Mouse (Mus musculus): ENCODE measurements at regions not wholly inside any gene's neighbourhood (a gene's known extent, or its start where the extent isn't known, plus 50 kb on each side); places are given as distances from the start of the nearest gene placed in this dataset.

DNA sequence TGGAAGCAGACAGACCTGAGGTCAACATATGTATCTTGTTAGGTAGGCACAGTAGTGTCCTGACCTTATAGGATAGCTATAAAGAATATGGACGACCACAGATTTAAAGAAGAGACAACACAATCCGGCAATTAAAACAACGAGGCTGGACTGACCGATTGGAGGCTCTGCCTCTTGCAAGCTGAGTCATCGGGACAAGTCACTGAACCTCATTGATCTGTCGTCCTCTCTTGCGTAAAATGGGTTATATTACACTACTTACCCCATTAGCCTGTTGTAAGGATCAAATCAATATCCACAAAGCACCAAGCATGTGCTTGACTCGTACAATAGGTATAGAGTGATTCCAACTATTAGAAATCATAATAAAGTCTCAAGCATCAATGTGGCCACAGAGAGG is 81.1 kb upstream of the Lmo4 start:
- ATAC-seq (ENCODE audit: low read depth), result no peak

DNA sequence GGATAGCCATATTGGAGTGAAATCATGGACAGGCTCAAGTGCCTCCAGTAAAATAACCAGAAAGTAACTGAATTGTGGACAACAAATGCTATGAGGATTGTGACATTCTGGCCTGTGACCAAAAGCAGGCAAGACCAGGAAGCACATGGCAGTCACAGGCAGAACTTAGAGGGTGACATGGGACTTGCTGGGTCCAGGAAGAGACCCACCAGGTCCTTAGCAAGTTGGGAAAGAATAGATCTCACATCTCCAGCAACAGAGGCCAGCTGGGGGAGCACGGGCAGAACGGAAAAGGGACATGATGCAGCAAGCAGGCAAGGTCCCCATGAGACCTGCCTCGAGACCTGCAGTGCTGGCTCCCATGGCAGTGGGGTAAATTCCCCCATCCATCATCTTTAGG is 79.3 kb upstream of the Lmo4 start:
- H3K9me3 ChIP-seq (replicated peaks), result no peaks in the 10 kb centered on the region
- no peak overlapping the region for H3K27ac ChIP-seq
- whole genome bisulfite sequencing (ENCODE audit: insufficient replicate concordance), result 58% methylated on average over 3 of the region's 3 CpGs
- H3K4me2 ChIP-seq, result no peak overlapping the region
- no peak overlapping the region for H3K9ac ChIP-seq
- H3K27me3 ChIP-seq, result no peaks in the 10 kb centered on the region
- ATAC-seq (ENCODE audit: low read depth) (no peak), DNase-seq (no peak)
- H3K4me1 ChIP-seq (replicated peaks), result no peaks in the 10 kb centered on the region
- H3K36me3 ChIP-seq, result no peaks in the 10 kb centered on the region
- H3K4me3 ChIP-seq (replicated peaks), result no peak overlapping the region

More for the DNA sequence above, 81.1 kb upstream of the Lmo4 start:
- H3K9ac ChIP-seq, result no peak overlapping the region
- WGBS (ENCODE audit: insufficient replicate concordance), result 70% methylated on average over 8 of the region's 8 CpGs
- no peak overlapping the region for H3K4me3 ChIP-seq (replicated peaks)
- DNase-seq, result no peak
- no peaks in the 10 kb centered on the region for H3K27me3 ChIP-seq
- H3K27ac ChIP-seq, result no peak overlapping the region
- no peak overlapping the region for H3K4me2 ChIP-seq
- H3K36me3 ChIP-seq, result no peaks in the 10 kb centered on the region
- no peaks in the 10 kb centered on the region for H3K4me1 ChIP-seq (replicated peaks)
- no peaks in the 10 kb centered on the region for H3K9me3 ChIP-seq (replicated peaks)

DNA sequence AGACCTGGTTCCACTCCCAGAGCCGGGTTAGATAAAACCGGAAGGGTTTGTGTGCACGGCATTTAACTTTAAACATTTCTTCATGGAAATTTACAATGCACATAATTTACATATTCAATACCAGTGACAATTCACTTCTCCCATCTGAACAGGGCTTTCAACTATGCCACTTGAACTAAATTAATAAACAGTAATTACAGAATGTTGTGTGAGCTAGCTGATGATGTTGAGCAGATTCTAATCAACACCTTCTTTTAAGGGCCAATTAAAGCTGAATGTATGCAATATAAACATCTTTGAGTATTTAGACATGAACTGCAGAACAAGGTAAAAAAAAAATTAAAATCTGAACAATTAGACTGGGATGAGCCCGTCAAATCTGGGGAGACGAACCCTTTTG is 68.1 kb upstream of the Lmo4 start:
- ATAC-seq (ENCODE audit: low read depth) (no peak), DNase-seq (no peak)
- WGBS (ENCODE audit: insufficient replicate concordance), result 77% methylated on average over 5 of the region's 5 CpGs
- H3K4me1 ChIP-seq (replicated peaks), result no peaks in the 10 kb centered on the region
- no peak overlapping the region for H3K9ac ChIP-seq
- H3K27ac ChIP-seq, result no peak overlapping the region
- no peak overlapping the region for H3K4me3 ChIP-seq (replicated peaks)
- H3K36me3 ChIP-seq, result no peaks in the 10 kb centered on the region
- H3K27me3 ChIP-seq, result no peaks in the 10 kb centered on the region
- H3K9me3 ChIP-seq (replicated peaks), result no peaks in the 10 kb centered on the region
- H3K4me2 ChIP-seq, result no peak overlapping the region

DNA sequence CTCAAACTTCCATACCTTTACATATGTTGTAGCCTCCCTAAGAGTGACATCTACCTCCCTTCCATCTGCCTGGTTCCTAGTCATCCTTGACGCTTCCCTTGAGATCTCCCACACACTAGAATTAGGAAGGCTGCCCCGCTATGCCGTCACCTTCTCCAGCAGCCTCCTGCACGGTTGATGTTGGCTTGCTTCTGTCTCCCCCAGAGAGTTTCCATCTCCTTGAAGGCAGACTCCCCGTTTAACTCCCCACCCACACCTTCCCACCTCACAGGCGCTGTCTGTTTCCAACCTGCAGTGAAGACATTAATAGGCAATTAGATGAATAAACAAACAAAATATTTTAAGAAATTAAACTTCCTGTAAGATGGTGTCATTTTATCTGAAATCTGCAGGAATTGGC is 65.2 kb upstream of the Lmo4 start:
- Histone ChIP-seq H3K9ac (no peak overlapping the region), H3K36me3 (no peaks in the 10 kb centered on the region), H3K9me3 (replicated peaks) (no peaks in the 10 kb centered on the region), H3K27me3 (no peaks in the 10 kb centered on the region), H3K4me1 (replicated peaks) (no peaks in the 10 kb centered on the region), H3K27ac (no peak overlapping the region), H3K4me3 (replicated peaks) (no peak overlapping the region), H3K4me2 (no peak overlapping the region)
- ATAC-seq (ENCODE audit: low read depth) (no peak), DNase-seq (no peak)
- WGBS (ENCODE audit: insufficient replicate concordance), result 70% methylated on average over 6 of the region's 6 CpGs

DNA sequence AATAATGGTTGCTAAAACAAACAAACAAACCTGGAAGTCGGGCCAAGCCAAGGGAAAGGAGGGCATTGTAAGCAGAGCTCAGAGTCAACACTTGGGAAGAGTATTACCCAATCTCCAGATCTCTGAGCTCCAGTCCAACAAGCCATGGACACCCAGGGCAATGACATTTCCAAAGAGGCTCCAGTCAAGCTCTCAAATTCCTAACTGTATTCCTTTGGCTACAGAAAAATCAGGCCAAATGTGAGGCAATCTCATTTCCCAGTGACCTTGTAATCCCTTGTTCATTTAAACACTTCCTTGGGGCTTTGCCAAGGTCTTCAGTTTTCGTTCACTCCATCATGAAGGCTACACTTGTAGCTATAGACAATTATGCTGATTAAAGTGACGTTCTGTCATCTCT is 59.5 kb upstream of the Lmo4 start:
- Histone ChIP-seq H3K27ac (no peak overlapping the region), H3K4me2 (no peak overlapping the region), H3K9me3 (replicated peaks) (no peaks in the 10 kb centered on the region), H3K27me3 (no peaks in the 10 kb centered on the region), H3K36me3 (no peaks in the 10 kb centered on the region), H3K9ac (no peak overlapping the region), H3K4me3 (replicated peaks) (no peak overlapping the region), H3K4me1 (replicated peaks) (no peaks in the 10 kb centered on the region)
- no peak for DNase-seq
- no peak for ATAC-seq (ENCODE audit: low read depth)
- 46% methylated on average over 3 of the region's 3 CpGs for WGBS (ENCODE audit: insufficient replicate concordance)

DNA sequence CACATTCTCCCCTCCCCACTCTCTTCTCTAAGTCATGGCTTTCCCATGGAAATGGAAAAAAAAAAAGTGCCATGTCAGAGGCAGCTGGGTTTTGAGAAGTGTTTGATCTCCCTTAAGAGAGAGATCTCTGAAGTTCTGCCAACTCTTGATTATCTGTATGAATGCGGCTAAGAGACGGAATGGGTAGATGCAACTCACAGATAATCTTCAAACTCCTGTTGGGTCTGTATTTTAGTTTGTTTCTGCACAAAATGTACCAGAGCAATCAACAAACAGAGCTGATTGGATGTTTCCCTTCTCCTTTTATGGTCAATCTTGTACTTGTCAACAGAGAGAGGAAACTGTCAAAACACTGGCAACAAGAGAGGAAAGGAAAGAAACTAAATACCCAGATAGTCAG is 55.9 kb upstream of the Lmo4 start:
- H3K4me3 ChIP-seq (replicated peaks), result no peak overlapping the region
- DNase-seq, result no peak
- H3K9ac ChIP-seq, result no peak overlapping the region
- no peak overlapping the region for H3K27ac ChIP-seq
- no peaks in the 10 kb centered on the region for H3K4me1 ChIP-seq (replicated peaks)
- WGBS (ENCODE audit: insufficient replicate concordance), result 42% methylated on average over 2 of the region's 2 CpGs
- H3K36me3 ChIP-seq, result no peaks in the 10 kb centered on the region
- no peaks in the 10 kb centered on the region for H3K27me3 ChIP-seq
- no peak for ATAC-seq (ENCODE audit: low read depth)
- H3K9me3 ChIP-seq (replicated peaks), result no peaks in the 10 kb centered on the region
- no peak overlapping the region for H3K4me2 ChIP-seq

DNA sequence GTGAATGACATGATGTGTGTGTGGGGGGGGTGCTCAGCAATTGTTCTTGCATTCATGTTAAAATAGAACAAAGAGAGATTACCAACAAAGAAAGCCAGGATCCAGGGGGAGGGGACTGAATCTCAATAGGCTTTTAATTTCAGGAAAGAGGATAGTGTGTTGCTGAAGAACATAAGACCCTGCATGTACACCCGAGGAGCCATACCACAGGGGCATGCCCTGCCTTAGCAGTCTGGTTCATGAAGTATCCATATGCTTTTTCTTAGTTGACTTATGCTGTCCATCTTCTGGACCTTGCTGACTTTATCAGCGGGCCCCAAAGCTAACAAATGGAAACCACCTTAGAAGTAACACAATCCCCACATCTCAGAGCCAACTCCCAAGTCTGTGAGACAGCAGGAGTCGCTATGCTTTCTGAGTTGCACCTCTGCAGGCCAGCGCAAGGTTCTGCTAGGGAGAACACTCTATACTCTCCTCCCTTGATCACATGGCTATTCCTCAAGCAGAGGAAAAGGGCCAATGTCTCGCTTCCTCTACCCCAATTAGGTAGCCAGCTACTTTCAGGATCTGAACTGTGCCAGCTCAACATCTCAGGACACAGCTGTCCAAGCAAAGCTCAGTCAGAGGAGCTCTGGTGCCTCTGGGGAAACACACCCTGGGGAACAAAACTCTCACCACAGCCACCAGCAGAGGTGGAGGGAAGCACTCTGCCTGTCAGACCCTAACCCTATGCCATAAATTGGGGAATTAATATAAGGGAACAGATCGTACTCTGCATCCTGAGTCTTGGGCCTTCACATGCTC is 52.9 kb upstream of the Lmo4 start:
- Histone ChIP-seq H3K9ac (no peak overlapping the region), H3K4me2 (no peak overlapping the region), H3K27me3 (no peaks in the 10 kb centered on the region), H3K36me3 (no peaks in the 10 kb centered on the region), H3K4me1 (replicated peaks) (no peaks in the 10 kb centered on the region), H3K9me3 (replicated peaks) (no peaks in the 10 kb centered on the region), H3K27ac (no peak overlapping the region), H3K4me3 (replicated peaks) (no peak overlapping the region)
- no peak for ATAC-seq (ENCODE audit: low read depth)
- no peak for DNase-seq
- 53% methylated on average over 6 of the region's 6 CpGs for WGBS (ENCODE audit: insufficient replicate concordance)

DNA sequence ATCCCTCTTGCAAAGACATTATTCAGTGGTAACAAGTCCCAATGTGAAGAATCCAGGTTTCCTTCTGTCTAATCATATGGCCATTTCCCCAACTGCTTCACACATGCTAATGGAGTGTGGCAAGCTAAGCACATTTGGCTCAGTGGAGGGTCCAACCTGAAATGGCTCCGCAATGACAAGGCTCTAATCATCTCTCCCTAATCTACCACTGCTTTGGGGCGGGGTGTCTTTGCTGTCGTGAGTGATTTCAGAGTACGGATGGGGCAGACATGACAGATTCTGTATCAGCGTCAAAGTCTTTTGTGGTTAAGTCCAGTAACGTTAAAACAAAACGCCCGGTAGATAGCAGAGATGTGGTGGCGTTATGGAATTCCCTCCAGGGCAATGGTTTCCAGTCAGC is 52.2 kb upstream of the Lmo4 start:
- 31% methylated on average over 9 of the region's 9 CpGs for WGBS (ENCODE audit: insufficient replicate concordance)

DNA sequence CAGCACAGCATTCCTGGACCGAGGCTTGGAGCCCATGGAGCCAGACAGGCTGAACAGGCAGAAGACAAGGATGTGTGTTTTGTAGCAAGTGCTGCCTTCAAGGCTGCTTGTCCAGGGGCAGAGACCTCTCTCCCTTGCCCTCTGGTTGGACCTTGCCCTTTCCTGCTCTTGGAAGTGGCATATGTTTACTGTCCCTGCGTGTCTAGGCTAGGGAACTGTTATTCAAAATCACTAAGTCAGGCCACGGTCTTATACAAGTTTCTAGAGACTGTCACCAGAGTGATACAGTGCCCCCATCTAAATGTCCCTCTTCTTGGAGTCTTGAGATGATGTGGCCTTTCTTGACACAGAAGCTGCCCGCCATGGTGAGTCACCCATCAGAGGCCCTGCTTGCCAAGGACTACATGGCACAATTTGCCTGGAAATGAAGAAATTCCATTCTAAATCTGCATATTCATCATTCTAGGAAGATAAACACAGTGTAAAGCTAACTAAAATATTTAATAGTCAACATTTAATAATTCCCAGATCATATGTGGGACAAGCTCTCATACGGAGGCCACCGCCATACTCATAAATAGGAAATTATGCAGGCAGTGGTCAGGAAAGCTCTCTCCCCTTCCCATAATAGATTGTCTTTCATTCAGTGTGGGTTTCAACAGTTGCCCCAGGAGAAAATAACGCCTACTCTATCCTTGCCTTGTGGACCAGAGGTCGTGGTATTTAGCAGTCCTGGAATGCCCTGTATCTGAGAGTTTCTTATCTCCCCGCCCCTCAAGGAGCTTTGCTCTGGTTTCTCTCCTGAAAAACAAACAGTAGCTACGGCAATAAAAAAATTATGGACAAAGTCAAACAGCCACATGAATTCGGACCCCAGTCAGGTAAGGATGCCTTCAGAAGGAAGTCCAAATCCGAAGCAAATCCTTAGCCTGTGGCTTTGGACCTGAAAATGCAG is 50.9 kb upstream of the Lmo4 start:
- no peak for DNase-seq
- Histone ChIP-seq H3K9ac (no peak overlapping the region), H3K4me3 (replicated peaks) (no peak overlapping the region), H3K27ac (no peak overlapping the region), H3K4me1 (replicated peaks) (no peaks in the 10 kb centered on the region), H3K27me3 (no peaks in the 10 kb centered on the region), H3K4me2 (no peak overlapping the region), H3K9me3 (replicated peaks) (no peaks in the 10 kb centered on the region), H3K36me3 (no peaks in the 10 kb centered on the region)
- no peak for ATAC-seq (ENCODE audit: low read depth)
- WGBS (ENCODE audit: insufficient replicate concordance), result 60% methylated on average over 12 of the region's 12 CpGs

More for the DNA sequence above, 52.2 kb upstream of the Lmo4 start:
- Histone ChIP-seq H3K9ac (no peak overlapping the region), H3K27ac (no peak overlapping the region), H3K4me2 (no peak overlapping the region), H3K9me3 (replicated peaks) (no peaks in the 10 kb centered on the region), H3K36me3 (no peaks in the 10 kb centered on the region), H3K27me3 (no peaks in the 10 kb centered on the region), H3K4me3 (replicated peaks) (no peak overlapping the region), H3K4me1 (replicated peaks) (no peaks in the 10 kb centered on the region)
- ATAC-seq (ENCODE audit: low read depth), result no peak
- no peak for DNase-seq

All from liver, embryonic 13.5 days (tissue).